Mouse (Mus musculus): Measurements from ENCODE around the gene Gpr88. TPM values are rescaled to one million over a fixed set of nuclear protein-coding genes. Genes with fewer than 3 reads are reported as not detected.

Gene Gpr88
- polyA plus RNA-seq, 1 experiment from 2014 or later, result 1.6 TPM

GRCm38 (mm10) chr3:116252255-116253040, 855 bp downstream of the Gpr88 start:
- peak overlapping the region; percentile 83 for H3K4me2 ChIP-seq (replicated peaks; ENCODE audit: low read depth, low read length)
- no peaks in the 10 kb centered on the region for H3K36me3 ChIP-seq (ENCODE audit: insufficient read depth, low read length)
- TF ChIP-seq CTCF (IDR thresholded peaks at IDR 0.05) (peak; percentile 32), EP300 (IDR thresholded peaks at IDR 0.05) (no peak)
- 1% methylated on average over 45 of the region's 48 CpGs for WGBS
- ATAC-seq, result peak; percentile 29; the same call in 1 of the 2 replicates
- H3K27me3 ChIP-seq (replicated peaks; ENCODE audit: insufficient read depth, low read length), result peaks cover 21% of the 10 kb centered on the region
- H3K4me3 ChIP-seq (ENCODE audit: low read depth, low read length), result peak overlapping the region; percentile 41
- no peaks in the 10 kb centered on the region for H3K9me3 ChIP-seq (ENCODE audit: low read length)
- H3K9ac ChIP-seq (replicated peaks; ENCODE audit: low read depth), result no peak overlapping the region
- H3K27ac ChIP-seq (ENCODE audit: low read length), result no peak overlapping the region
- DNase-seq (ENCODE audit: low spot score), result no peak
- H3K4me1 ChIP-seq (ENCODE audit: insufficient read depth, low read depth, low read length), result peaks cover 12% of the 10 kb centered on the region

- DNase-seq (ENCODE audit: low spot score) (peak; percentile 29), ATAC-seq (peak; percentile 46)
- Histone ChIP-seq H3K4me2 (replicated peaks; ENCODE audit: low read depth, low read length) (peak overlapping the region; percentile 83), H3K27me3 (replicated peaks; ENCODE audit: insufficient read depth, low read length) (peaks cover 21% of the 10 kb centered on the region), H3K9ac (replicated peaks; ENCODE audit: low read depth) (no peak overlapping the region), H3K4me3 (ENCODE audit: low read depth, low read length) (peak overlapping the region; percentile 41), H3K27ac (ENCODE audit: low read length) (no peak overlapping the region), H3K36me3 (ENCODE audit: insufficient read depth, low read length) (no peaks in the 10 kb centered on the region), H3K4me1 (ENCODE audit: insufficient read depth, low read depth, low read length) (peaks cover 12% of the 10 kb centered on the region), H3K9me3 (ENCODE audit: low read length) (no peaks in the 10 kb centered on the region)
- TF ChIP-seq EP300 (IDR thresholded peaks at IDR 0.05) (no peak), CTCF (IDR thresholded peaks at IDR 0.05) (no peak)
- WGBS, result under 1% methylated on average over 74 of the region's 86 CpGs
Measured at GRCm38 (mm10) chr3:116251481-116252254, 1.6 kb downstream of the Gpr88 start.

- H3K4me3 ChIP-seq (ENCODE audit: low read depth, low read length), result no peak overlapping the region
- H3K9me3 ChIP-seq (ENCODE audit: low read length), result no peaks in the 10 kb centered on the region
- H3K4me1 ChIP-seq (ENCODE audit: insufficient read depth, low read depth, low read length), result peaks cover 12% of the 10 kb centered on the region
- no peak overlapping the region for H3K9ac ChIP-seq (replicated peaks; ENCODE audit: low read depth)
- H3K27ac ChIP-seq (ENCODE audit: low read length), result no peak overlapping the region
- DNase-seq (ENCODE audit: low spot score) (no peak), ATAC-seq (no peak)
- H3K4me2 ChIP-seq (replicated peaks; ENCODE audit: low read depth, low read length), result no peak overlapping the region
- peaks cover 21% of the 10 kb centered on the region for H3K27me3 ChIP-seq (replicated peaks; ENCODE audit: insufficient read depth, low read length)
- no peaks in the 10 kb centered on the region for H3K36me3 ChIP-seq (ENCODE audit: insufficient read depth, low read length)
- no peak for TF ChIP-seq EP300 (IDR thresholded peaks at IDR 0.05)
- no peak for TF ChIP-seq CTCF (IDR thresholded peaks at IDR 0.05)
- 67% methylated on average over 2 of the region's 2 CpGs for WGBS
Measured at GRCm38 (mm10) chr3:116249026-116249425, 4.3 kb downstream of the Gpr88 start.

- no peak for ATAC-seq
- Histone ChIP-seq H3K27me3 (replicated peaks; ENCODE audit: insufficient read depth, low read length) (no peaks in the 10 kb centered on the region), H3K9ac (replicated peaks; ENCODE audit: low read depth) (no peak overlapping the region), H3K4me1 (ENCODE audit: insufficient read depth, low read depth, low read length) (no peaks in the 10 kb centered on the region), H3K4me3 (ENCODE audit: low read depth, low read length) (no peak overlapping the region), H3K36me3 (ENCODE audit: insufficient read depth, low read length) (no peaks in the 10 kb centered on the region), H3K9me3 (ENCODE audit: low read length) (no peaks in the 10 kb centered on the region), H3K27ac (ENCODE audit: low read length) (no peak overlapping the region), H3K4me2 (replicated peaks; ENCODE audit: low read depth, low read length) (no peak overlapping the region)
- no peak for DNase-seq (ENCODE audit: low spot score)
- WGBS, result 56% methylated on average over 6 of the region's 6 CpGs
- TF ChIP-seq EP300 (IDR thresholded peaks at IDR 0.05) (no peak), CTCF (IDR thresholded peaks at IDR 0.05) (no peak)
Measured at GRCm38 (mm10) chr3:116244476-116244875, 8.8 kb downstream of the Gpr88 start.

- 77% methylated on average over 9 of the region's 9 CpGs for WGBS
- ATAC-seq (no peak), DNase-seq (ENCODE audit: low spot score) (no peak)
- Histone ChIP-seq H3K9me3 (ENCODE audit: low read length) (no peaks in the 10 kb centered on the region), H3K27ac (ENCODE audit: low read length) (no peak overlapping the region), H3K36me3 (ENCODE audit: insufficient read depth, low read length) (no peaks in the 10 kb centered on the region), H3K4me1 (ENCODE audit: insufficient read depth, low read depth, low read length) (no peaks in the 10 kb centered on the region), H3K4me3 (ENCODE audit: low read depth, low read length) (no peak overlapping the region), H3K27me3 (replicated peaks; ENCODE audit: insufficient read depth, low read length) (no peaks in the 10 kb centered on the region), H3K4me2 (replicated peaks; ENCODE audit: low read depth, low read length) (no peak overlapping the region), H3K9ac (replicated peaks; ENCODE audit: low read depth) (no peak overlapping the region)
- TF ChIP-seq CTCF (IDR thresholded peaks at IDR 0.05), result no peak
- no peak for TF ChIP-seq EP300 (IDR thresholded peaks at IDR 0.05)
Measured at GRCm38 (mm10) chr3:116242685-116243084, 10.6 kb downstream of the Gpr88 start.

GRCm38 (mm10) chr3:116237527-116237926, 15.8 kb downstream of the Gpr88 start:
- H3K9me3 ChIP-seq (ENCODE audit: low read length), result no peaks in the 10 kb centered on the region
- H3K4me3 ChIP-seq (ENCODE audit: low read depth, low read length), result no peak overlapping the region
- no peak for DNase-seq (ENCODE audit: low spot score)
- H3K36me3 ChIP-seq (ENCODE audit: insufficient read depth, low read length), result no peaks in the 10 kb centered on the region
- H3K27me3 ChIP-seq (replicated peaks; ENCODE audit: insufficient read depth, low read length), result no peaks in the 10 kb centered on the region
- H3K4me1 ChIP-seq (ENCODE audit: insufficient read depth, low read depth, low read length), result no peaks in the 10 kb centered on the region
- ATAC-seq, result no peak
- no peak overlapping the region for H3K4me2 ChIP-seq (replicated peaks; ENCODE audit: low read depth, low read length)
- TF ChIP-seq EP300 (IDR thresholded peaks at IDR 0.05), result no peak
- TF ChIP-seq CTCF (IDR thresholded peaks at IDR 0.05), result peak; percentile 38
- no peak overlapping the region for H3K27ac ChIP-seq (ENCODE audit: low read length)
- H3K9ac ChIP-seq (replicated peaks; ENCODE audit: low read depth), result no peak overlapping the region
- WGBS, result 84% methylated on average over 5 of the region's 5 CpGs
